Mouse (Mus musculus) embryonic fibroblast, embryonic 13.5 days (primary cell): Measurements from ENCODE around the gene Plin3. TPM values are rescaled to one million over a fixed set of nuclear protein-coding genes. Genes with fewer than 3 reads are reported as not detected.
A peak's percentile ranks its signal among the peaks of the same experiment; 100 is the strongest.

Experiments used
- H3K27ac ChIP-seq: 2 replicates; pipeline ENCODE4 v1.5.1; 2012; ENCODE audit warnings: low read length, control low read depth, inconsistent platforms; ENCODE audit not compliant: insufficient read depth
- H3K4me1 ChIP-seq: 2 replicates; pipeline ENCODE4 v1.6.1; 2011; ENCODE audit warnings: low read length; ENCODE audit not compliant: control insufficient read depth, insufficient read depth
- H3K4me3 ChIP-seq: 2 replicates; pipeline ENCODE4 v1.5.1; 2011; ENCODE audit warnings: mild to moderate bottlenecking, control low read depth, low read length; ENCODE audit not compliant: insufficient read depth
- CTCF ChIP-seq: IDR thresholded peaks from 2 replicates; pipeline ENCODE4 v1.5.1; 2011; ENCODE audit warnings: mild to moderate bottlenecking, control low read depth, low read length, moderate library complexity, borderline replicate concordance; ENCODE audit not compliant: insufficient read depth
- POLR2A ChIP-seq: IDR thresholded peaks from 2 replicates; pipeline ENCODE4 v1.6.1; 2011; ENCODE audit warnings: low read depth, mild to moderate bottlenecking, control low read depth, low read length, moderate library complexity
- polyA plus RNA-seq: library from polyadenylated mRNA; stranded (reverse); fragments of >200 nt; gene quantifications from 2 replicates; pipeline ENCODE4 v1.2.4, GENCODE M21; 2011; ENCODE audit warnings: low read depth; ENCODE audit not compliant: missing spikeins, insufficient read length

Plin3 gene
- polyA plus RNA-seq, 1 experiment, result 37.4 TPM

DNA sequence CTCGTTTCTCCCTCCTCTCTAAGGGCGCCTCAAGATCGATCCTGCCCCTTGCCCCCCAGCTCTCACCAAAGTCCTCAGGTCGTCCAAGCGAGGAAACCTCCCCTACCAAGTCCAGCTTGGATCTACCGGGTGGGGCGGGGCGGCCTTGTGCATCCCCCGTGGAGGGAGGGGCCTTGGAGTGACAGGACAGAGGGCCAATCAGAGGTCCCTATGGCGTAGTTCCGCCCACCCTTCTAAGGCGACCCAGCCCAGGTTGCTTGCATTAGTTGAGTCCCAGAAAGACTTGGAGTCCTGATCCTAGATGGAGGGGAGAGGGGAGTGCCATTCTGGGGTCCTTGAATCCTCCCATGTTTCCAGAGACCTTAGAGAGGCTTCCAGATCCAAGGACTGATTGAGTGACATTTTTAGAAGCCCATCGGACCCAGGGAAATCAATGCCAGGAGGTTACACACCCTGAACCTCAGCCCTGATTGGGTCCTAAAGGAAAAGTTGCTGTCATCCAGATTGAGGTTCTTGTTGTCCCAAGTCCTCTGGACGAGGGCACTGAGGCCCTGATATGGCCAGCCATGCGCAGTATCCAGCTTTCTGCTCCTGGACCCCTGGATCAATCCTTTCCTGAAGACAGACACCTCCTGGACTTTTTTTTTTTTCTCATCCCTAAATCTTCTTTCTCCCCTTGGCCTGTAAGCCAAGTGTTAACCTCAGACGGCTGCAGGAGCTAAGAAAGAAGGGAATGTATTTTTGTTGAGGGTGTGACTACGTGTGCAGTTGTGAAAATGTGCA lies 2.1 kb downstream of the Plin3 start:
- H3K4me3 ChIP-seq, result peak overlapping the region; percentile 70
- TF ChIP-seq CTCF (no peak), POLR2A (peak; percentile 84)
- 0 out of 2 replicates have a peak, but pooled peaks cover 3% of the 10 kb centered on the region for H3K4me1 ChIP-seq
- H3K27ac ChIP-seq, result peak overlapping the region; percentile 88

- Histone ChIP-seq H3K4me3 (peak overlapping the region; percentile 70), H3K27ac (peak overlapping the region; percentile 43), H3K4me1 (0 out of 2 replicates have a peak, but pooled peaks cover 3% of the 10 kb centered on the region)
- TF ChIP-seq POLR2A (no peak; the same call in 1 of the 2 replicates), CTCF (no peak)
Observed at GRCm38 (mm10) chr17:56289371-56290331, 3.0 kb downstream of the Plin3 start.

DNA sequence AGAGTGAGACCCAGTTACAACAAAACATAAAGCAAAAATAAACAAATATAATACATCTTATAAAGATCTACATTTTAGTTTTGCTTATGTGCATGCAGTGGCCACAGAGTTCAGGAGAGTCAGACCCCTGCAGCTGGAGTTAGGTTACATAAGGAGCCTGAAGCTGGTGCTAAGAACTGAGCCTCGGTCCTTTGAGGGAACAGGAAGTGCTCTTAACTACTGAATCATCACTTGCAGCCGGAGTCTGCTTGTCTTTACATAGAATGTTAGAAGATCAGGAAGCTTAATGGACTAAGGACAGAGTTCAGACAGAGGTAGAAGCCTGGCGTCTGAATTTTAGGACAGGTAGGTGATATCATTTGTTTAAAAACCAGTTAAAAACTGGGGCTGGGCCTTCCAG lies 3.8 kb downstream of the Plin3 start:
- H3K4me1 ChIP-seq, result 0 out of 2 replicates have a peak, but pooled peaks cover 3% of the 10 kb centered on the region
- H3K4me3 ChIP-seq, result peak overlapping the region; percentile 70
- peak overlapping the region; percentile 43; the same call in 1 of the 2 replicates for H3K27ac ChIP-seq
- TF ChIP-seq POLR2A (no peak), CTCF (no peak)

- no peak overlapping the region for H3K4me3 ChIP-seq
- H3K27ac ChIP-seq, result no peak overlapping the region
- TF ChIP-seq POLR2A (no peak), CTCF (no peak)
- H3K4me1 ChIP-seq, result 0 out of 2 replicates have a peak, but pooled peaks cover 3% of the 10 kb centered on the region
Observed at GRCm38 (mm10) chr17:56287830-56288229, 4.8 kb downstream of the Plin3 start.

GRCm38 (mm10) chr17:56285995-56286394 lies 6.7 kb downstream of the Plin3 start:
- no peak overlapping the region for H3K4me3 ChIP-seq
- no peak for TF ChIP-seq CTCF
- TF ChIP-seq POLR2A, result no peak
- H3K4me1 ChIP-seq, result 0 out of 2 replicates have a peak, but pooled peaks cover 3% of the 10 kb centered on the region
- H3K27ac ChIP-seq, result no peak overlapping the region

- no peak overlapping the region for H3K4me3 ChIP-seq
- no peak overlapping the region for H3K27ac ChIP-seq
- TF ChIP-seq POLR2A, result no peak
- no peak for TF ChIP-seq CTCF
- H3K4me1 ChIP-seq, result 0 out of 2 replicates have a peak, but pooled peaks cover 3% of the 10 kb centered on the region
Observed at GRCm38 (mm10) chr17:56283316-56283715, 9.4 kb downstream of the Plin3 start.

- TF ChIP-seq CTCF (no peak), POLR2A (no peak)
- no peak overlapping the region for H3K27ac ChIP-seq
- no peak overlapping the region for H3K4me3 ChIP-seq
- peaks cover 4% of the 10 kb centered on the region for H3K4me1 ChIP-seq
Observed at GRCm38 (mm10) chr17:56282802-56283201, 9.9 kb downstream of the Plin3 start.

DNA sequence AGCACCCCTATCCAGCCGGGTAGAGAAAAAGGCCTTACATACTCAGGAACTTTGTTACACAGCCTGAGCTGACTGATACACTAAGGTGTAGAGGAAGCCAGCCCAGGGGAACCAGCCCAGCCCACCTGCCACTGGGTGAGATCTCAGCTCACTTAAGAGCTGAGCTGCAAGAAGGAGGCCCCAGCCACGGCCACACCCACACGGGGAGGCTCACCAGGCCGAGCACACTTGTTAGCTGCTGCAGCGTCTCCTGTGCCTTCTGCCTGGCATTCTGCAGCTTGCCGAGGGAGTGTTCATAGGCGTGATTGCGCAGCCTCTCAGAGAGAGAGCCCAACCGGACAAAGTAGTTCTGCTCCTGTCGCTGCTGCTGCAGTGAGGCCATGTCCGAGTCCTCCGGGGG lies 11.5 kb downstream of the Plin3 start:
- H3K27ac ChIP-seq, result no peak overlapping the region
- H3K4me1 ChIP-seq, result peaks cover 5% of the 10 kb centered on the region
- H3K4me3 ChIP-seq, result no peak overlapping the region
- no peak for TF ChIP-seq POLR2A
- TF ChIP-seq CTCF, result no peak

DNA sequence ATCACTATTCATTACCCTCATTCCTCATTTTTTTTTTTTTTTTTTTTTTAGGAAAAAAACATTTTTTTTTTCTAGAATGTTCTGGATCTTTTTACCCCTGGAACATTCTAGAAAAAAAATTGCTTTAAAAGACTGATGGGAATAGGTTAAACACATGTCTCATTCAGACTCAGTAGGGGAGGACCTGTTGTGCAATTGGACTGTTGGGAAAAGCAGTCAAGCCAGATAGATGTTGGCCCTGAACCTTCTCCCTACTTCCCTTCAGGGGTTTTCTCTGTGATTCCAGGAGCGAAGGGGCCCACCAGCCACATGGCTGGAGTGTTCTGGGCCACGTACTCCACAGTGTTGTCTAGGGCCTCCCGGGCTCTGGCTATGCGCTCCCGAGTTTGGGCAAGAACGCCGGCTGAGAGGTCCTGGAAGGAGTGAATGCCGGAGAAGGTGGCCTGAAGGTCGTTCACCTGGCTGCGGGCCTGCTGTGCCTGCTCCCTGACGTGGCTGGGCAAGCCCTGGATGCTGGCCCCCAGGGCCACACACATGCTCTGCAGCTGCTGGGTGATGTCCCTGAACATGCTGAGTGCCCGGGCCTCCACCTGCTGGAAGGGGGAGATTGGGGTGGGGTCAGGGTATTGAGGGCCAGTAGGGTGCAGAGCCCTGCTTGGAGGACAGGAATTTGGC lies 13.1 kb downstream of the Plin3 start:
- TF ChIP-seq POLR2A (no peak), CTCF (no peak)
- Histone ChIP-seq H3K4me1 (peaks cover 5% of the 10 kb centered on the region), H3K4me3 (no peak overlapping the region), H3K27ac (no peak overlapping the region)
